Mouse (Mus musculus): Measurements from ENCODE around the gene Vangl1. TPM values are rescaled to one million over a fixed set of nuclear protein-coding genes. Genes with fewer than 3 reads are reported as not detected.

Gene Vangl1
- polyA plus RNA-seq, 1 experiment: 25.4 TPM

- Histone ChIP-seq H3K79me3 (ENCODE audit: low read depth) (no peaks in the 10 kb centered on the region), H3ac (ENCODE audit: control insufficient read depth, insufficient read length, low read depth) (no peak overlapping the region), H3K4me3 (ENCODE audit: insufficient read depth, poor library complexity, severe bottlenecking) (no peak overlapping the region), H3K79me2 (ENCODE audit: control insufficient read depth, insufficient read depth) (no peaks in the 10 kb centered on the region), H3K36me3 (ENCODE audit: control insufficient read depth, insufficient read depth) (no peaks in the 10 kb centered on the region), H3K27me3 (ENCODE audit: control insufficient read depth, insufficient read depth, insufficient read length) (no peaks in the 10 kb centered on the region)
- TF ChIP-seq MYOG (IDR thresholded peaks at IDR 0.05; ENCODE audit: control insufficient read depth, extremely low read depth, insufficient read length) (no peak), FOSL1 (IDR thresholded peaks at IDR 0.05; ENCODE audit: insufficient read depth, low read length, poor library complexity, severe bottlenecking) (no peak), USF1 (IDR thresholded peaks at IDR 0.05; ENCODE audit: low read depth) (no peak), MYOD1 (IDR thresholded peaks at IDR 0.05; ENCODE audit: control insufficient read depth, insufficient read length, low read depth) (no peak), CEBPB (IDR thresholded peaks at IDR 0.05; ENCODE audit: low read depth) (peak; percentile 2), MAX (IDR thresholded peaks at IDR 0.05) (no peak), CTCF (IDR thresholded peaks at IDR 0.05; ENCODE audit: control insufficient read depth, insufficient read depth, insufficient read length) (no peak)
Measured at GRCm38 (mm10) chr3:102135389-102136113, 68.9 kb downstream of the Vangl1 start.

- Histone ChIP-seq H3ac (ENCODE audit: control insufficient read depth, insufficient read length, low read depth) (no peak overlapping the region), H3K4me3 (ENCODE audit: insufficient read depth, poor library complexity, severe bottlenecking) (no peak overlapping the region), H3K27me3 (ENCODE audit: control insufficient read depth, insufficient read depth, insufficient read length) (no peaks in the 10 kb centered on the region), H3K79me3 (ENCODE audit: low read depth) (no peaks in the 10 kb centered on the region), H3K79me2 (ENCODE audit: control insufficient read depth, insufficient read depth) (no peaks in the 10 kb centered on the region), H3K36me3 (ENCODE audit: control insufficient read depth, insufficient read depth) (no peaks in the 10 kb centered on the region)
- TF ChIP-seq FOSL1 (IDR thresholded peaks at IDR 0.05; ENCODE audit: insufficient read depth, low read length, poor library complexity, severe bottlenecking): no peak
- no peak for TF ChIP-seq MYOD1 (IDR thresholded peaks at IDR 0.05; ENCODE audit: control insufficient read depth, insufficient read length, low read depth)
- no peak for TF ChIP-seq USF1 (IDR thresholded peaks at IDR 0.05; ENCODE audit: low read depth)
- TF ChIP-seq CEBPB (IDR thresholded peaks at IDR 0.05; ENCODE audit: low read depth): no peak
- no peak for TF ChIP-seq MAX (IDR thresholded peaks at IDR 0.05)
- no peak for TF ChIP-seq MYOG (IDR thresholded peaks at IDR 0.05; ENCODE audit: control insufficient read depth, extremely low read depth, insufficient read length)
- TF ChIP-seq CTCF (IDR thresholded peaks at IDR 0.05; ENCODE audit: control insufficient read depth, insufficient read depth, insufficient read length): no peak
Measured at GRCm38 (mm10) chr3:102131627-102132324, 72.7 kb downstream of the Vangl1 start.

- H3K36me3 ChIP-seq (ENCODE audit: control insufficient read depth, insufficient read depth): no peaks in the 10 kb centered on the region
- H3ac ChIP-seq (ENCODE audit: control insufficient read depth, insufficient read length, low read depth): no peak overlapping the region
- no peaks in the 10 kb centered on the region for H3K79me3 ChIP-seq (ENCODE audit: low read depth)
- H3K4me3 ChIP-seq (ENCODE audit: insufficient read depth, poor library complexity, severe bottlenecking): no peak overlapping the region
- H3K27me3 ChIP-seq (ENCODE audit: control insufficient read depth, insufficient read depth, insufficient read length): no peaks in the 10 kb centered on the region
- H3K79me2 ChIP-seq (ENCODE audit: control insufficient read depth, insufficient read depth): no peaks in the 10 kb centered on the region
- TF ChIP-seq USF1 (IDR thresholded peaks at IDR 0.05; ENCODE audit: low read depth) (no peak), MYOD1 (IDR thresholded peaks at IDR 0.05; ENCODE audit: control insufficient read depth, insufficient read length, low read depth) (no peak), CTCF (IDR thresholded peaks at IDR 0.05; ENCODE audit: control insufficient read depth, insufficient read depth, insufficient read length) (no peak), FOSL1 (IDR thresholded peaks at IDR 0.05; ENCODE audit: insufficient read depth, low read length, poor library complexity, severe bottlenecking) (no peak), MYOG (IDR thresholded peaks at IDR 0.05; ENCODE audit: control insufficient read depth, extremely low read depth, insufficient read length) (no peak), MAX (IDR thresholded peaks at IDR 0.05) (no peak), CEBPB (IDR thresholded peaks at IDR 0.05; ENCODE audit: low read depth) (no peak)
Measured at GRCm38 (mm10) chr3:102130478-102130877, 74.0 kb downstream of the Vangl1 start.

GRCm38 (mm10) chr3:102128242-102128641 is 76.3 kb downstream of the Vangl1 start:
- TF ChIP-seq USF1 (IDR thresholded peaks at IDR 0.05; ENCODE audit: low read depth) (no peak), MYOG (IDR thresholded peaks at IDR 0.05; ENCODE audit: control insufficient read depth, extremely low read depth, insufficient read length) (no peak), MAX (IDR thresholded peaks at IDR 0.05) (no peak), CTCF (IDR thresholded peaks at IDR 0.05; ENCODE audit: control insufficient read depth, insufficient read depth, insufficient read length) (no peak), FOSL1 (IDR thresholded peaks at IDR 0.05; ENCODE audit: insufficient read depth, low read length, poor library complexity, severe bottlenecking) (no peak), MYOD1 (IDR thresholded peaks at IDR 0.05; ENCODE audit: control insufficient read depth, insufficient read length, low read depth) (no peak), CEBPB (IDR thresholded peaks at IDR 0.05; ENCODE audit: low read depth) (no peak)
- H3K27me3 ChIP-seq (ENCODE audit: control insufficient read depth, insufficient read depth, insufficient read length): no peaks in the 10 kb centered on the region
- H3K79me2 ChIP-seq (ENCODE audit: control insufficient read depth, insufficient read depth): no peaks in the 10 kb centered on the region
- H3K79me3 ChIP-seq (ENCODE audit: low read depth): no peaks in the 10 kb centered on the region
- no peak overlapping the region for H3K4me3 ChIP-seq (ENCODE audit: insufficient read depth, poor library complexity, severe bottlenecking)
- H3ac ChIP-seq (ENCODE audit: control insufficient read depth, insufficient read length, low read depth): no peak overlapping the region
- no peaks in the 10 kb centered on the region for H3K36me3 ChIP-seq (ENCODE audit: control insufficient read depth, insufficient read depth)

- Histone ChIP-seq H3K27me3 (ENCODE audit: control insufficient read depth, insufficient read depth, insufficient read length) (no peaks in the 10 kb centered on the region), H3ac (ENCODE audit: control insufficient read depth, insufficient read length, low read depth) (no peak overlapping the region), H3K36me3 (ENCODE audit: control insufficient read depth, insufficient read depth) (no peaks in the 10 kb centered on the region), H3K79me3 (ENCODE audit: low read depth) (no peaks in the 10 kb centered on the region), H3K4me3 (ENCODE audit: insufficient read depth, poor library complexity, severe bottlenecking) (no peak overlapping the region), H3K79me2 (ENCODE audit: control insufficient read depth, insufficient read depth) (no peaks in the 10 kb centered on the region)
- TF ChIP-seq CTCF (IDR thresholded peaks at IDR 0.05; ENCODE audit: control insufficient read depth, insufficient read depth, insufficient read length): no peak
- TF ChIP-seq FOSL1 (IDR thresholded peaks at IDR 0.05; ENCODE audit: insufficient read depth, low read length, poor library complexity, severe bottlenecking): no peak
- no peak for TF ChIP-seq CEBPB (IDR thresholded peaks at IDR 0.05; ENCODE audit: low read depth)
- no peak for TF ChIP-seq MAX (IDR thresholded peaks at IDR 0.05)
- TF ChIP-seq MYOD1 (IDR thresholded peaks at IDR 0.05; ENCODE audit: control insufficient read depth, insufficient read length, low read depth): no peak
- no peak for TF ChIP-seq MYOG (IDR thresholded peaks at IDR 0.05; ENCODE audit: control insufficient read depth, extremely low read depth, insufficient read length)
- TF ChIP-seq USF1 (IDR thresholded peaks at IDR 0.05; ENCODE audit: low read depth): no peak
Measured at GRCm38 (mm10) chr3:102127114-102127513, 77.4 kb downstream of the Vangl1 start.
